Mouse (Mus musculus): ENCODE results near the gene Gucy2g. TPM values are rescaled to one million over a fixed set of nuclear protein-coding genes. Genes with fewer than 3 reads are reported as not detected.
"Not testable (repeated sequence)": the region's sequence is repeated elsewhere in the genome, so short reads cannot be mapped to it uniquely, and the experiment has no call there.

Gucy2g gene
- polyA plus RNA-seq, 1 experiment from 2014 or later = not detected

GRCm38 (mm10) chr19:55169236-55169729 lies 71.8 kb downstream of the Gucy2g start:
- H3K27ac ChIP-seq; H3K36me3 ChIP-seq; H3K4me2 ChIP-seq (replicated peaks); H3K27me3 ChIP-seq; H3K4me1 ChIP-seq; H3K4me3 ChIP-seq; ATAC-seq (ENCODE audit: low FRiP score); H3K9ac ChIP-seq: not testable (repeated sequence)
- WGBS = 89% methylated on average over 8 of the region's 8 CpGs
- H3K9me3 ChIP-seq (replicated peaks) = peaks cover 11% of the 10 kb centered on the region; the same call in 1 of the 2 replicates

DNA sequence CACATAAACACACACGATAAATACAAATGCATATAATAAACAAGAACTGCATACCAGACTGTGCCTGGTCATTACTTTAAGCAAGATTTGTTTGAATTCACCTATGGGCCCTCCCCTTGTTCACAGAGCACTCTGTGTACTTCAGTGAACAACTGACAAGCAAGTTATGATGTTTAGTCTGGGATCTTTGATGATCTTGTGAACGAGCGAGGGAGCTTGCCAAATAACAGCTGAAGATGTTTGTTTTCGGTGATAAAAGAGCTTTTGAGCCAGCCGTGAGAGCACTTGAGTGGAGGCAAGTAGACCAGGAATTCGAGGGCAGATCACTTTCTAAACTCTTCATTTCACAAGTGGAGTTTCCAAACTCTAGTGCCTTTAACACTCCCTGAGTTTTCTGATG lies 72.7 kb downstream of the Gucy2g start:
- no peak overlapping the region for H3K4me3 ChIP-seq
- ATAC-seq (ENCODE audit: low FRiP score) = no peak
- H3K4me2 ChIP-seq (replicated peaks) = no peak overlapping the region
- no peak overlapping the region for H3K27ac ChIP-seq
- H3K27me3 ChIP-seq = no peaks in the 10 kb centered on the region
- H3K9ac ChIP-seq = no peak overlapping the region
- 88% methylated on average over 6 of the region's 6 CpGs for WGBS
- H3K4me1 ChIP-seq = no peaks in the 10 kb centered on the region
- no peaks in the 10 kb centered on the region for H3K36me3 ChIP-seq
- peaks cover 11% of the 10 kb centered on the region; the same call in 1 of the 2 replicates for H3K9me3 ChIP-seq (replicated peaks)

DNA sequence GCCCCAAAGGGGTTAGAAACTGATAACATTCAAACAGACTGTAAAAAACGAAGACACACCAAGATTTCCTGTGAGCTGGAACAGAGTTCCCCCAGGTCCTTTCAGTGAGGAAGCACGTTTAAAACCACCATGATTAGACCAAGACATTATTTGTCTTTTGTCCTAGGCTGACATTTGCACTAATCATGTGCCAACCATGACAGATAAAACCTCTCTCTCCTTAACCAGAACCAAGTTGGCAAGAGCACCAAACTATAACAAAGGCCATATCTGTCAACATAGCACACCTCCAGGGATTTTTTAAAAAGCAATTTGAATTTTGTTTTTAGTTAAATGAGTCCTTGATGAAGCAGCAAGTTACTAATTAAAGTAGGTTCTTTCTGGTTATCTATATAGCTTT lies 73.3 kb downstream of the Gucy2g start:
- 70% methylated on average over 2 of the region's 2 CpGs for WGBS
- Histone ChIP-seq H3K9me3 (replicated peaks) (peaks cover 11% of the 10 kb centered on the region; the same call in 1 of the 2 replicates), H3K9ac (no peak overlapping the region), H3K36me3 (no peaks in the 10 kb centered on the region), H3K4me1 (no peaks in the 10 kb centered on the region), H3K27ac (no peak overlapping the region), H3K4me3 (no peak overlapping the region), H3K4me2 (replicated peaks) (no peak overlapping the region), H3K27me3 (no peaks in the 10 kb centered on the region)
- ATAC-seq (ENCODE audit: low FRiP score) = no peak

DNA sequence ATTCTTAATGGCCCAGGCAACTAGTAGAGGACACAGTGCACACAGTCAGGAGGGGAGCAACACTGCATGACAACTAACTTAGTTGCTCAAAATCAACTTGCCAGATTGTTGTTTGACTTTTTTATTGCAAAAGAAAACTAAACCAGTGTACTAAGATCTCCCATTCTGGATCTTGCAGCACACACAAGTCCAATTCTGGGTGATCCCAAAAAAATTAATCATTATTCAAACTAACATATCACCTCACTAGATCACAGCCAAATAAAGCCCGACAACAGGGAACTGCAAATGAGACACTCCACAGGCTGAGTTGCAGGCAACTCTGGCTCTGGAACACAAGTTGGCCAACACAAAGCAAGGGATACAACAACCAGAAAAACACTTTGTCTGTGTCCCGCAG lies 74.3 kb downstream of the Gucy2g start:
- Histone ChIP-seq H3K4me3 (no peak overlapping the region), H3K9ac (no peak overlapping the region), H3K27me3 (no peaks in the 10 kb centered on the region), H3K4me1 (no peaks in the 10 kb centered on the region), H3K36me3 (no peaks in the 10 kb centered on the region), H3K9me3 (replicated peaks) (peaks cover 11% of the 10 kb centered on the region; the same call in 1 of the 2 replicates), H3K27ac (no peak overlapping the region), H3K4me2 (replicated peaks) (no peak overlapping the region)
- 81% methylated on average over 2 of the region's 2 CpGs for WGBS
- ATAC-seq (ENCODE audit: low FRiP score) = no peak

DNA sequence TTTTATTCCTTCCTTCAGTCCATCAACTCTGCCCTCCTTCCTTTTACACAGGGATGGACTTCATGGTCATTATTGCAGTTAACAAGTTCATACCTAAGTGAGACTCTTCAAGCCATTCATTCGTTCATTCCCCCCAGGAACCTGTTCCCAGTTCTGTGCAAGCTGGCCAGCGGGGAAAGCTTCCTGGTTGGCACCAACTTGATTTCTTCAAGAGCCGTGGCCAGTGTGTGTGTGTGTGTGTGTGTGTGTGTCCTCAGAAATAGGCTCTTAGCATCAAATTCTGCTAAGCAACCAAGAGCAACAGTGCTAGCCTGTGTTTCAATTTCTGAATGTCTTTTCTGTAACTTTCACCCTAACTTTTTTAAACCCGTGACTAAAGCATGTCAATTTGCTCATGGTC lies 75.1 kb downstream of the Gucy2g start:
- 85% methylated on average over 4 of the region's 4 CpGs for WGBS
- H3K9ac ChIP-seq = no peak overlapping the region
- H3K27me3 ChIP-seq = no peaks in the 10 kb centered on the region
- ATAC-seq (ENCODE audit: low FRiP score) = no peak
- no peak overlapping the region for H3K4me3 ChIP-seq
- no peaks in the 10 kb centered on the region for H3K4me1 ChIP-seq
- no peak overlapping the region for H3K4me2 ChIP-seq (replicated peaks)
- no peaks in the 10 kb centered on the region for H3K36me3 ChIP-seq
- H3K27ac ChIP-seq = no peak overlapping the region
- H3K9me3 ChIP-seq (replicated peaks) = peaks cover 11% of the 10 kb centered on the region; the same call in 1 of the 2 replicates

- no peak overlapping the region for H3K4me2 ChIP-seq (replicated peaks)
- no peak for ATAC-seq (ENCODE audit: low FRiP score)
- no peaks in the 10 kb centered on the region for H3K36me3 ChIP-seq
- H3K9me3 ChIP-seq (replicated peaks) = peaks cover 10% of the 10 kb centered on the region; the same call in 1 of the 2 replicates
- WGBS = 65% methylated on average over 1 of the region's 1 CpGs
- no peak overlapping the region for H3K27ac ChIP-seq
- no peak overlapping the region for H3K4me3 ChIP-seq
- no peaks in the 10 kb centered on the region for H3K4me1 ChIP-seq
- H3K9ac ChIP-seq = no peak overlapping the region
- H3K27me3 ChIP-seq = no peaks in the 10 kb centered on the region
Measured at GRCm38 (mm10) chr19:55165183-55165865, 75.7 kb downstream of the Gucy2g start.

DNA sequence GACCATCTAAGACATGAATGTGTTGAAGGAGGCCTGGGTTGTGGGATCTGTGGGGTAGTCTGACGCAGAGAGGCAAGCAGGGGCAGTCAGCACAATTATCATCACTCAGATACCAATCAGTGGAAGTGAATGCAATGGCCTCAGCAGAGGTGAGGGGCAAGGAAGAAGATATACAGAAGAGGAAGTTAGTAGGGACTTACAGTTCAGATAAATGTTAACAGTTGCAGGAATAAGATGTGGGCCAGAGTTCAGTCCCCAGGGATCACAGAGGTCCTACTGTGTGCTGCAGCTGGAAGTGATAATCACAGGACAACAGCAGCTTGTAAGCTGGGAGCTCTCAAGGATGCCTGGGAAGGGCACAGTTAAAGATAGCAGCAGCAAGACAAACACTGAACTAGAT lies 76.9 kb downstream of the Gucy2g start:
- Histone ChIP-seq H3K9ac (no peak overlapping the region), H3K4me3 (no peak overlapping the region), H3K4me1 (no peaks in the 10 kb centered on the region), H3K4me2 (replicated peaks) (no peak overlapping the region), H3K36me3 (no peaks in the 10 kb centered on the region), H3K27ac (no peak overlapping the region), H3K9me3 (replicated peaks) (no peaks in the 10 kb centered on the region), H3K27me3 (no peaks in the 10 kb centered on the region)
- WGBS = 79% methylated on average over 1 of the region's 1 CpGs
- ATAC-seq (ENCODE audit: low FRiP score) = no peak

- ATAC-seq (ENCODE audit: low FRiP score) = no peak
- no peaks in the 10 kb centered on the region for H3K4me1 ChIP-seq
- H3K27me3 ChIP-seq = no peaks in the 10 kb centered on the region
- no peaks in the 10 kb centered on the region for H3K36me3 ChIP-seq
- no peak overlapping the region for H3K27ac ChIP-seq
- no peak overlapping the region for H3K9ac ChIP-seq
- H3K9me3 ChIP-seq (replicated peaks) = no peaks in the 10 kb centered on the region
- no peak overlapping the region for H3K4me3 ChIP-seq
- WGBS = 73% methylated on average over 4 of the region's 4 CpGs
- no peak overlapping the region for H3K4me2 ChIP-seq (replicated peaks)
Measured at GRCm38 (mm10) chr19:55162271-55162670, 78.8 kb downstream of the Gucy2g start.

- H3K4me2 ChIP-seq (replicated peaks) = no peak overlapping the region
- no peaks in the 10 kb centered on the region for H3K9me3 ChIP-seq (replicated peaks)
- 85% methylated on average over 6 of the region's 6 CpGs for WGBS
- no peak overlapping the region for H3K27ac ChIP-seq
- no peak for ATAC-seq (ENCODE audit: low FRiP score)
- no peaks in the 10 kb centered on the region for H3K27me3 ChIP-seq
- no peaks in the 10 kb centered on the region for H3K4me1 ChIP-seq
- H3K36me3 ChIP-seq = no peaks in the 10 kb centered on the region
- H3K4me3 ChIP-seq = no peak overlapping the region
- no peak overlapping the region for H3K9ac ChIP-seq
Measured at GRCm38 (mm10) chr19:55159826-55160225, 81.2 kb downstream of the Gucy2g start.

GRCm38 (mm10) chr19:55158606-55159005 lies 82.4 kb downstream of the Gucy2g start:
- Histone ChIP-seq H3K27ac (no peak overlapping the region), H3K36me3 (no peaks in the 10 kb centered on the region), H3K4me3 (no peak overlapping the region), H3K9ac (no peak overlapping the region), H3K4me1 (no peaks in the 10 kb centered on the region), H3K9me3 (replicated peaks) (no peaks in the 10 kb centered on the region), H3K4me2 (replicated peaks) (no peak overlapping the region), H3K27me3 (no peaks in the 10 kb centered on the region)
- ATAC-seq (ENCODE audit: low FRiP score) = no peak
- whole genome bisulfite sequencing = 57% methylated on average over 8 of the region's 8 CpGs

DNA sequence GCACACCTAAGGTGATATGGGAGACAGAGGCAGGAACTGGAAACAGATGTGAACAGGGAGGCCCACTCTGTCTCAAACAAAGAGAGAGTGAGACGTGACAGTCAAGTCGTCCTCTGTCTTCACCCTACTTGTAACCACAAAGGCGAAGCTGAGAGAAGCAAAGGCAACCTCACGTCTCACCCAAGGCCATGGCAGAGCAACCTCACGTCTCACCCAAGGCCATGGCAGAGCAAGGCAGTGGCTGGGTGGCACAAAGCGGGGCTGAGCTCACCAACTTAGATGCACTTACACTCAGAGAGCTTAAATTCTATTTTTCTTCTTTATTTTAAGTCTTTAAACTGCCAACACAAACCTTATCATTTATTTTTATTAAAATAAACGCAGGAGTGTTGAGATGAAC lies 84.0 kb downstream of the Gucy2g start:
- Histone ChIP-seq H3K27me3 (no peaks in the 10 kb centered on the region), H3K4me3 (no peak overlapping the region), H3K4me1 (no peaks in the 10 kb centered on the region), H3K9me3 (replicated peaks) (no peaks in the 10 kb centered on the region), H3K36me3 (no peaks in the 10 kb centered on the region), H3K27ac (no peak overlapping the region), H3K4me2 (replicated peaks) (no peak overlapping the region), H3K9ac (no peak overlapping the region)
- WGBS = 87% methylated on average over 7 of the region's 7 CpGs
- no peak for ATAC-seq (ENCODE audit: low FRiP score)

- 93% methylated on average over 6 of the region's 6 CpGs for WGBS
- H3K4me3 ChIP-seq = no peak overlapping the region
- no peaks in the 10 kb centered on the region for H3K27me3 ChIP-seq
- H3K27ac ChIP-seq = no peak overlapping the region
- H3K9ac ChIP-seq = no peak overlapping the region
- H3K4me1 ChIP-seq = no peaks in the 10 kb centered on the region
- ATAC-seq (ENCODE audit: low FRiP score) = no peak
- no peak overlapping the region for H3K4me2 ChIP-seq (replicated peaks)
- H3K36me3 ChIP-seq = no peaks in the 10 kb centered on the region
- H3K9me3 ChIP-seq (replicated peaks) = no peaks in the 10 kb centered on the region
Measured at GRCm38 (mm10) chr19:55152983-55153382, 88.1 kb downstream of the Gucy2g start.

- H3K4me2 ChIP-seq (replicated peaks); H3K4me3 ChIP-seq; H3K4me1 ChIP-seq; H3K9me3 ChIP-seq (replicated peaks); ATAC-seq (ENCODE audit: low FRiP score); H3K27ac ChIP-seq; H3K9ac ChIP-seq; H3K36me3 ChIP-seq; H3K27me3 ChIP-seq: not testable (repeated sequence)
- WGBS = 81% methylated on average over 6 of the region's 6 CpGs
Measured at GRCm38 (mm10) chr19:55152274-55152673, 88.8 kb downstream of the Gucy2g start.

All from hindbrain, embryonic 12.5 days (tissue).